Mouse (Mus musculus) heart, postnatal 25 days (tissue): ENCODE results near the gene Cyp3a13. TPM values are rescaled to one million over a fixed set of nuclear protein-coding genes. Genes with fewer than 3 reads are reported as not detected.
"Not testable (repeated sequence)": the region's sequence is repeated elsewhere in the genome, so short reads cannot be mapped to it uniquely, and the experiment has no call there.

Experiments used
- DNase-seq: peaks from one replicate; pipeline ENCODE4 v3.0.0; 2022; ENCODE audit warnings: low spot score
- intact Hi-C: fragments of 180-260 bp; cut with DNase I; formaldehyde crosslinking; loops from one replicate; pipeline ENCODE4 v1.15.1; 2025
- total RNA-seq, 2 experiments: library from RNA; stranded (reverse); gene quantifications; 2 replicates each; pipeline ENCODE4 v1.2.3; 2021

Cyp3a13 gene
- under 1 TPM; 0.17 to 0.31 TPM for total RNA-seq

- peak; percentile 1 for DNase-seq
- intact Hi-C loops = no loop called here
Observed at GRCm38 (mm10) chr5:137921532-137921931, at the start of gene Cyp3a13. Gene Cyp3a13 (minus strand): TSS chr5:137921619.

GRCm38 (mm10) chr5:137966492-137966891 is 45.1 kb upstream of the Cyp3a13 start:
- no peak for DNase-seq
- intact Hi-C loops = no loop called here

GRCm38 (mm10) chr5:137962945-137963344 is 41.5 kb upstream of the Cyp3a13 start, which contains the start of gene Gjc3:
Gene Gjc3 (minus strand): TSS chr5:137963098.
- intact Hi-C loops = no loop called here
- DNase-seq = no peak

GRCm38 (mm10) chr5:137956404-137956803 is 35.0 kb upstream of the Cyp3a13 start:
- intact Hi-C loops = no loop called here

GRCm38 (mm10) chr5:137951218-137951617 is 29.8 kb upstream of the Cyp3a13 start:
- intact Hi-C loops = loop anchor here (2.0 kb wide), 1 partner anchor 54 kb away; no protein-coding TSS in a partner anchor
- DNase-seq = no peak

More at GRCm38 (mm10) chr5:137956404-137956803, 35.0 kb upstream of the Cyp3a13 start:
- no peak for DNase-seq

GRCm38 (mm10) chr5:137947303-137947702 is 25.9 kb upstream of the Cyp3a13 start:
- intact Hi-C loops = no loop called here

GRCm38 (mm10) chr5:137943133-137943532 is 21.7 kb upstream of the Cyp3a13 start:
- intact Hi-C loops = no loop called here
- no peak for DNase-seq

More at GRCm38 (mm10) chr5:137947303-137947702, 25.9 kb upstream of the Cyp3a13 start:
- DNase-seq = no peak

- DNase-seq = no peak
- intact Hi-C loops = no loop called here
Observed at GRCm38 (mm10) chr5:137940948-137941347, 19.5 kb upstream of the Cyp3a13 start.

- intact Hi-C loops = no loop called here
- no peak for DNase-seq
Observed at GRCm38 (mm10) chr5:137937238-137937637, 15.8 kb upstream of the Cyp3a13 start.

- intact Hi-C loops = no loop called here
- DNase-seq = no peak
Observed at GRCm38 (mm10) chr5:137936486-137936885, 15.1 kb upstream of the Cyp3a13 start.

GRCm38 (mm10) chr5:137933934-137934333 is 12.5 kb upstream of the Cyp3a13 start:
- DNase-seq, intact Hi-C loops: not testable (repeated sequence)

GRCm38 (mm10) chr5:137928439-137928838 is 7.0 kb upstream of the Cyp3a13 start:
- no peak for DNase-seq
- intact Hi-C loops = no loop called here

GRCm38 (mm10) chr5:137922171-137922570 is 752 bp upstream of the Cyp3a13 start:
- no peak for DNase-seq
- intact Hi-C loops = no loop called here

GRCm38 (mm10) chr5:137915550-137915949 is 5.9 kb downstream of the Cyp3a13 start:
- DNase-seq = no peak
- intact Hi-C loops = no loop called here

- intact Hi-C loops = no loop called here
- DNase-seq = no peak
Observed at GRCm38 (mm10) chr5:137914508-137914907, 6.9 kb downstream of the Cyp3a13 start.

- no peak for DNase-seq
- intact Hi-C loops = no loop called here
Observed at GRCm38 (mm10) chr5:137909564-137910262, 11.7 kb downstream of the Cyp3a13 start.

GRCm38 (mm10) chr5:137897812-137898211 is 23.6 kb downstream of the Cyp3a13 start:
- intact Hi-C loops = loop anchor here (2.0 kb wide), 1 partner anchor 53 kb away; no protein-coding TSS in a partner anchor

GRCm38 (mm10) chr5:137892954-137893353 is 28.5 kb downstream of the Cyp3a13 start:
- intact Hi-C loops = no loop called here
- no peak for DNase-seq

More at GRCm38 (mm10) chr5:137897812-137898211, 23.6 kb downstream of the Cyp3a13 start:
- no peak for DNase-seq

- intact Hi-C loops = loop anchor here (5.0 kb wide), 1 partner anchor 250 kb away; no protein-coding TSS in a partner anchor
Observed at GRCm38 (mm10) chr5:137887666-137888065, 33.8 kb downstream of the Cyp3a13 start.

GRCm38 (mm10) chr5:137885894-137886293 is 35.5 kb downstream of the Cyp3a13 start:
- intact Hi-C loops = loop anchor here (5.0 kb wide), 1 partner anchor 251 kb away; no protein-coding TSS in a partner anchor

More at GRCm38 (mm10) chr5:137887666-137888065, 33.8 kb downstream of the Cyp3a13 start:
- no peak for DNase-seq

GRCm38 (mm10) chr5:137883345-137883744 is 38.1 kb downstream of the Cyp3a13 start:
- intact Hi-C loops = no loop called here
- no peak for DNase-seq

More at GRCm38 (mm10) chr5:137885894-137886293, 35.5 kb downstream of the Cyp3a13 start:
- no peak for DNase-seq
